Mouse (Mus musculus) lung, embryonic 14.5 days (tissue): ENCODE data around the gene Rpl18. TPM values are rescaled to one million over a fixed set of nuclear protein-coding genes. Genes with fewer than 3 reads are reported as not detected.

ENCODE experiments used
- ATAC-seq: fragments of 200-750 bp; cut with Nextera tagmentation; 2 replicates; pipeline ENCODE4 v1.8.0; 2017; ENCODE audit warnings: mild to moderate bottlenecking, moderate TSS enrichment, moderate library complexity; ENCODE audit not compliant: insufficient read depth
- DNase-seq: peaks from one replicate; pipeline ENCODE4 v3.0.0-alpha.2; 2015
- H3K27ac ChIP-seq: fragments of 300-500 bp; sonication (generic); 2 replicates; pipeline ENCODE4 v1.5.1; 2014; ENCODE audit warnings: low read depth, mild to moderate bottlenecking, moderate library complexity
- H3K27me3 ChIP-seq: fragments of 300-500 bp; sonication (generic); 2 replicates; pipeline ENCODE4 v1.6.1; 2014; ENCODE audit warnings: low read length, control low read depth; ENCODE audit not compliant: insufficient read depth
- H3K36me3 ChIP-seq: fragments of 300-500 bp; sonication (generic); 2 replicates; pipeline ENCODE4 v1.6.1; 2014; ENCODE audit warnings: control low read depth; ENCODE audit not compliant: insufficient read depth
- H3K4me1 ChIP-seq: fragments of 300-500 bp; sonication (generic); 2 replicates; pipeline ENCODE4 v1.6.1; 2014; ENCODE audit warnings: antibody characterized with exemption, control low read depth; ENCODE audit not compliant: insufficient read depth
- H3K4me2 ChIP-seq: fragments of 300-500 bp; sonication (generic); 2 replicates; pipeline ENCODE4 v1.6.1; 2014; ENCODE audit warnings: mild to moderate bottlenecking
- H3K4me3 ChIP-seq: fragments of 300-500 bp; sonication (generic); 2 replicates; pipeline ENCODE4 v1.5.1; 2014; ENCODE audit warnings: low read depth, low read length
- H3K9ac ChIP-seq: fragments of 300-500 bp; sonication (generic); 2 replicates; pipeline ENCODE4 v1.6.1; 2014
- H3K9me3 ChIP-seq: fragments of 300-500 bp; sonication (generic); 2 replicates; pipeline ENCODE4 v1.6.1; 2016; ENCODE audit warnings: low read depth, low read length, control low read depth
- CTCF ChIP-seq: IDR thresholded peaks from 2 replicates; pipeline ENCODE4 v1.5.1; 2016; ENCODE audit warnings: antibody characterized with exemption, low read depth
- WGBS: fragments of 180-500 bp; shearing (Covaris S2); extraction: QIAGEN DNeasy Blood & Tissue Kit; methylation state at CpG from one replicate; pipeline ENCODE4 v1.1.7; 2014; 5-methylcytosine and 5-hydroxymethylcytosine counted together
- polyA plus RNA-seq: library from polyadenylated mRNA; unstranded; fragments of >200 nt; fragmentation: Nextera tagmentation; extraction: Ambion mirVana; gene quantifications from 2 replicates; pipeline ENCODE4 v1.2.1, GENCODE M21; 2014

The Rpl18 gene
- polyA plus RNA-seq, 1 experiment from 2014 or later: 1,303 TPM

GRCm38 (mm10) chr7:45689800-45690199 is 25.5 kb upstream of the Rpl18 start:
- no peaks in the 10 kb centered on the region for H3K36me3 ChIP-seq
- H3K9ac ChIP-seq: no peak overlapping the region

GRCm38 (mm10) chr7:45692364-45692763 is 22.9 kb upstream of the Rpl18 start:
- DNase-seq: no peak
- Histone ChIP-seq H3K36me3 (no peaks in the 10 kb centered on the region), H3K27ac (no peak overlapping the region), H3K4me2 (no peak overlapping the region), H3K27me3 (no peaks in the 10 kb centered on the region), H3K4me3 (no peak overlapping the region), H3K9me3 (no peaks in the 10 kb centered on the region), H3K4me1 (no peaks in the 10 kb centered on the region), H3K9ac (no peak overlapping the region)
- ATAC-seq: no peak
- 63% methylated on average over 2 of the region's 2 CpGs for WGBS
- TF ChIP-seq CTCF: no peak

More at GRCm38 (mm10) chr7:45689800-45690199, 25.5 kb upstream of the Rpl18 start:
- DNase-seq (no peak), ATAC-seq (no peak)
- no peak overlapping the region for H3K4me3 ChIP-seq
- H3K4me1 ChIP-seq: no peaks in the 10 kb centered on the region
- TF ChIP-seq CTCF: no peak
- H3K27me3 ChIP-seq: no peaks in the 10 kb centered on the region
- H3K9me3 ChIP-seq: no peaks in the 10 kb centered on the region
- H3K27ac ChIP-seq: no peak overlapping the region
- no peak overlapping the region for H3K4me2 ChIP-seq
- WGBS: 53% methylated on average over 11 of the region's 11 CpGs

- no peak for TF ChIP-seq CTCF
- no peak within 1 kb of the TSS for H3K4me2 ChIP-seq
- H3K9me3 ChIP-seq: no peaks in the 10 kb centered on the region
- H3K27ac ChIP-seq: no peak within 1 kb of the TSS
- H3K27me3 ChIP-seq: peaks cover 8% of the 10 kb centered on the region
- H3K4me3 ChIP-seq: no peak within 1 kb of the TSS
- DNase-seq (no peak), ATAC-seq (no peak; the same call in 1 of the 2 replicates)
- no peaks in the 10 kb centered on the region for H3K36me3 ChIP-seq
- H3K9ac ChIP-seq: no peak within 1 kb of the TSS
- 86% methylated on average over 50 of the region's 50 CpGs for WGBS
- H3K4me1 ChIP-seq: no peaks in the 10 kb centered on the region
These were observed 21.2 kb upstream of the Rpl18 start, which contains the start of gene Sec1 for GRCm38 (mm10) chr7:45693921-45694591. Gene Sec1 (minus strand): TSS chr7:45694402.

GRCm38 (mm10) chr7:45695098-45695497 is 20.2 kb upstream of the Rpl18 start:
- Histone ChIP-seq H3K9me3 (no peaks in the 10 kb centered on the region), H3K4me2 (no peak overlapping the region), H3K4me3 (no peak overlapping the region), H3K9ac (no peak overlapping the region), H3K4me1 (no peaks in the 10 kb centered on the region), H3K27ac (no peak overlapping the region), H3K27me3 (peaks cover 18% of the 10 kb centered on the region), H3K36me3 (no peaks in the 10 kb centered on the region)
- 19% methylated on average over 6 of the region's 6 CpGs for WGBS
- DNase-seq (no peak), ATAC-seq (no peak)
- TF ChIP-seq CTCF: no peak

GRCm38 (mm10) chr7:45697894-45698293 is 17.4 kb upstream of the Rpl18 start:
- H3K9ac ChIP-seq: no peak overlapping the region
- H3K27me3 ChIP-seq: peaks cover 25% of the 10 kb centered on the region
- ATAC-seq (no peak), DNase-seq (no peak)
- no peaks in the 10 kb centered on the region for H3K9me3 ChIP-seq
- H3K4me2 ChIP-seq: no peak overlapping the region
- 80% methylated on average over 5 of the region's 7 CpGs for WGBS
- no peak overlapping the region for H3K4me3 ChIP-seq
- peaks cover 3% of the 10 kb centered on the region; the same call in 1 of the 2 replicates for H3K4me1 ChIP-seq
- no peaks in the 10 kb centered on the region for H3K36me3 ChIP-seq
- H3K27ac ChIP-seq: no peak overlapping the region
- no peak for TF ChIP-seq CTCF

GRCm38 (mm10) chr7:45699523-45700141 is 15.6 kb upstream of the Rpl18 start, which contains the start of gene Car11:
Gene Car11 (plus strand): TSS chr7:45699843.
- no peak for TF ChIP-seq CTCF
- H3K27me3 ChIP-seq: peaks cover 25% of the 10 kb centered on the region
- peak within 1 kb of the TSS; percentile 38 for H3K4me3 ChIP-seq
- WGBS: 2% methylated on average over 36 of the region's 36 CpGs
- no peaks in the 10 kb centered on the region for H3K9me3 ChIP-seq
- H3K9ac ChIP-seq: peak within 1 kb of the TSS; percentile 38; the same call in 1 of the 2 replicates
- no peaks in the 10 kb centered on the region for H3K36me3 ChIP-seq
- H3K4me1 ChIP-seq: peaks cover 3% of the 10 kb centered on the region; the same call in 1 of the 2 replicates
- H3K27ac ChIP-seq: no peak within 1 kb of the TSS
- ATAC-seq (no peak), DNase-seq (no peak)
- peak within 1 kb of the TSS; percentile 69 for H3K4me2 ChIP-seq

- H3K9me3 ChIP-seq: no peaks in the 10 kb centered on the region
- DNase-seq (peak; percentile 88), ATAC-seq (peak; percentile 18; the same call in 1 of the 2 replicates)
- peaks cover 25% of the 10 kb centered on the region for H3K27me3 ChIP-seq
- H3K4me2 ChIP-seq: peak overlapping the region; percentile 69
- peak overlapping the region; percentile 38 for H3K4me3 ChIP-seq
- H3K9ac ChIP-seq: peak overlapping the region; percentile 21; the same call in 1 of the 2 replicates
- H3K27ac ChIP-seq: no peak overlapping the region
- peaks cover 4% of the 10 kb centered on the region for H3K4me1 ChIP-seq
- no peaks in the 10 kb centered on the region for H3K36me3 ChIP-seq
- WGBS: 2% methylated on average over 20 of the region's 20 CpGs
- TF ChIP-seq CTCF: no peak
These were observed 14.8 kb upstream of the Rpl18 start for GRCm38 (mm10) chr7:45700301-45701015.
